Mouse (Mus musculus): Measurements from ENCODE around the gene Abhd16a.

DNA sequence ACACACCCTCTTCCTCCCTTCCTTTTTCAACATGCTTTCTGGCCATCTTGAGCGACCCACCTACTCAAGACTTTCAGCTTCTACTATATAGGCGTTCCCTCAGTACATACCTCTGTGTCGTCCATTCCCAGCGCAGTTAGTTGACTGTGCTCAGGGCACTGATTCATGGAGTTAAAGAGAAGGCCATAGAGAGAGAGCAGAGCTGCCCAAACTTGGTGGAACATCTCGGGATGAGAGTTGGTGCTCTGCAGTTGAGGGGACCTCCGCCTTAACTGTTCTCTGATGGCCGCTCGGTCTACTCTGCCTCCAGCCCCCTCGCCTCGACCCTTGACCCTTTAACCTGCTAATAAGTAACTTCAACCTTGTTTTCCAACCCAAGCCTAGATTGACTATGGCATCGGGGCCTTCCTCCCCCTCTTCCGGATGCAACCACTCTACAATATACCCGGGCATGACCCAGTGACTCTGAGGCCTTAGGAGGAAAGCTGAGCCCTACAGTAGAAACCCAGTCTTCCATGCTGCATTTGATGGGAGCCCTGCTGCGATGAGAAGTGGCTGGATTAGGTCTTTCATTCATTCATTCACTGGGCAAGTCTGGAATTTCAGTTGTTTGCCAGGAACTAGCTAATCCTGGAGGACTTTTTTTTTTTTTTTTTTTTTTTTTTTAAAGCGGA, 42.6 kb downstream of the Abhd16a start, which contains the start of gene Apom:
- TF ChIP-seq POLR2A (IDR thresholded peaks at IDR 0.05; ENCODE audit: low read depth, low read length): no peak
- TF ChIP-seq CTCF (IDR thresholded peaks at IDR 0.05; ENCODE audit: extremely low read depth, insufficient read depth, insufficient read length, insufficient replicate concordance): no peak
